Mouse (Mus musculus): ENCODE measurements at regions not wholly inside any gene's neighbourhood (a gene's known extent, or its start where the extent isn't known, plus 50 kb on each side); places are given as distances from the start of the nearest gene placed in this dataset.

DNA sequence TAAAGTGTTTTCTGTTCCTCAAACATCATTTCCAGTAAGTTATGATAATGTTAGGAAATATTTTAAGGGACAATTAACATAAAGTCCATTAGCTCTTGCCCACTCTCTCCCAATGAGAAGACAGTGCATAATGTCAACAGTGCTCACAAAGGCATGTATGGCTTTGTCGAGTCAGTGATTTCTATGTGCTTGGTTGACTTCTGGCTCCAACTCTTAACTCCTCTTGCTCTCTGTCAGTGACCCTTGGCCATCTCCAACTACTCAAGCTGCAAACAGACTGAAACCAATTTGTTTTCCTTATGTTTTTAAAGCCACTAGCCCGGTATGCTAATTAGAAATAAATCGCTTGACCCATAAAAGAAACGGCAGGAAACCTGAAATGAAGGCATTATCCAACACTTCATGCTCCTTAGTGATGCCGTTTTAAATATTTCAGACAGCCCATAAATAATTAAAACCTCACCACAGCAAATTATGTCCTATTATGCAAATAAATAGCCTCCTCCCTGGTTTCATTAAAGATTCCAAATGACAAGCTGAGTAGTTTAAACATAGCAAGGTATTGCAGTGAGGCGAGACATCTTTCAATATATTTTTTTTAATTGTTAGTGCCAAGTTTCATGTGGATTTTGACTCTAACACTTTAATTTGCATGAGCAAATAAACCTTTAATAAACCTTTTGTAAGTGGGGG lies 1864.6 kb upstream of the Tenm3 start:
- DNase-seq (ENCODE audit: low read depth, low spot score), result peak; percentile 36

DNA sequence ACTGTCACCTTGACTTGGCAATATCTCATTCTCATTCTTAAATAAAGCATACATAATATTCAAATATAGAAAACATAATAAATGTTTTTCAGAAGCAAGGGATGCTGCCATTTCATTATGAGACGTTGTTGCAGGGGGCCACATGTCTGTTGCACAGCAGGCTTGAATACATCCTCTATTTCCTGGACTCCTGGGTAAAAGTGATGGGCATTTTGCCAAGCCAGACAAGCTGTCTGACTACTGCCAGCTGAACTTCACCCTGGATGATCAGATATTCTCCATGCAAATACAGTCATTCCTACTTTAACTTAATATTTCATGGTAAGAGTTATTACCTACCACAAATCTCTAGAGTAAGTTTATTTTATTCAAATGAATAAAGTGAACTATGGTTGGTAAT lies 1860.5 kb upstream of the Tenm3 start:
- no peak for DNase-seq (ENCODE audit: low read depth, low spot score)

DNA sequence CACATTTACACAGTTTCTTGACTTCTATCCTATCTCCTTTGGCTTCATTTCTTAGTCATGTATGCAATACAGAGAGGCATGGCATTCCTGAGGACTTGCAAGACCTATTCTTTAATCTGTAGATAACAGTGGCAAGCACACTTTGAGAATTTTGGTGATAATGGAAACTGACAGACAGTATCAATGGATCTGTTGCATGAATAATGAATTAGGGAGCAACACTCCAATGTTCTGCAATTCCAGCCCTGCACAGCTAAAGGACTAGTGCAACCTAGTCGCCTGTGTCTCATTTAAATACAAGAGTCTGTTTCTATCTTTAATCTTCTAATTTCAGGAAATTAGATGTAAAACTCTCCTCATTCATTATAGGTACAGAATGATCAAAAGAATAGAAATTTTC lies 1845.3 kb upstream of the Tenm3 start:
- DNase-seq (ENCODE audit: low read depth, low spot score), result no peak

DNA sequence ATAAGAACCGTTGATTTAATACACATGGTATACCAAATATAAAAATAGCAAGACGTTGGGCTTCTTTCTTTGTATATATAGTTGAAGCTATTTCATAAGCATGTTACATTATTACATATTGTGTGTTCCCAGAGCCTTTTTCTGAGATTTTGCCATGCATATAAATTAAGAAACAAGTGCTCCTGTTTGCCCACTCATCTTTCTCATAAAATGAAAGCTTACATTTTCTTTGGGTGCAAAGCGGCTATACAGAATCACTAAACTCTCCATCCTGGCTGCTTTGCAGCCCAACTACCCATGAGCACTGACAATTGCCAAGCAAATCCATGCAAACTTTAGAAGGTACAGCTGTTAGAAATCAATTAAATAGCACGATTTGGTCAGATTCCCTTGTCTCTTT lies 1821.6 kb upstream of the Tenm3 start:
- DNase-seq (ENCODE audit: low read depth, low spot score), result no peak
